Mouse (Mus musculus): ENCODE measurements around the gene Nudcd3. TPM values are rescaled to one million over a fixed set of nuclear protein-coding genes. Genes with fewer than 3 reads are reported as not detected.

The Nudcd3 gene
- polyA plus RNA-seq, 1 experiment from 2014 or later: 40.3 TPM

GRCm38 (mm10) chr11:6175506-6175905 is 24.7 kb downstream of the Nudcd3 start:
- no peak overlapping the region for H3K27ac ChIP-seq
- WGBS: 35% methylated on average over 1 of the region's 1 CpGs
- ATAC-seq (ENCODE audit: borderline replicate concordance, extremely low read depth, low FRiP score, low TSS enrichment): no peak

GRCm38 (mm10) chr11:6174719-6175118 is 25.5 kb downstream of the Nudcd3 start:
- no peaks in the 10 kb centered on the region for H3K27me3 ChIP-seq
- no peak overlapping the region for H3K4me2 ChIP-seq
- H3K9me3 ChIP-seq: no peaks in the 10 kb centered on the region
- H3K9ac ChIP-seq: no peak overlapping the region
- H3K4me1 ChIP-seq: peaks cover 30% of the 10 kb centered on the region; the same call in 1 of the 2 replicates
- whole genome bisulfite sequencing: 22% methylated on average over 7 of the region's 7 CpGs
- no peaks in the 10 kb centered on the region for H3K36me3 ChIP-seq
- H3K27ac ChIP-seq: no peak overlapping the region
- no peak for ATAC-seq (ENCODE audit: borderline replicate concordance, extremely low read depth, low FRiP score, low TSS enrichment)
- H3K4me3 ChIP-seq: no peak overlapping the region

More at GRCm38 (mm10) chr11:6175506-6175905, 24.7 kb downstream of the Nudcd3 start:
- Histone ChIP-seq H3K27me3 (no peaks in the 10 kb centered on the region), H3K4me1 (peaks cover 33% of the 10 kb centered on the region; the same call in 1 of the 2 replicates), H3K9me3 (no peaks in the 10 kb centered on the region), H3K9ac (no peak overlapping the region), H3K4me2 (no peak overlapping the region), H3K4me3 (no peak overlapping the region), H3K36me3 (no peaks in the 10 kb centered on the region)

GRCm38 (mm10) chr11:6169041-6169663 is 31.1 kb downstream of the Nudcd3 start:
- H3K36me3 ChIP-seq: no peaks in the 10 kb centered on the region
- H3K27me3 ChIP-seq: no peaks in the 10 kb centered on the region
- H3K9ac ChIP-seq: no peak overlapping the region
- WGBS: 93% methylated on average over 2 of the region's 2 CpGs
- H3K4me3 ChIP-seq: no peak overlapping the region
- ATAC-seq (ENCODE audit: borderline replicate concordance, extremely low read depth, low FRiP score, low TSS enrichment): no peak
- H3K4me1 ChIP-seq: no peaks in the 10 kb centered on the region
- no peak overlapping the region for H3K4me2 ChIP-seq
- H3K9me3 ChIP-seq: no peaks in the 10 kb centered on the region
- no peak overlapping the region for H3K27ac ChIP-seq

- no peak overlapping the region for H3K27ac ChIP-seq
Observed at GRCm38 (mm10) chr11:6166351-6166750, 33.9 kb downstream of the Nudcd3 start.

GRCm38 (mm10) chr11:6165391-6166081 is 34.7 kb downstream of the Nudcd3 start:
- no peak overlapping the region for H3K4me2 ChIP-seq
- 83% methylated on average over 7 of the region's 7 CpGs for WGBS
- no peaks in the 10 kb centered on the region for H3K36me3 ChIP-seq
- H3K9me3 ChIP-seq: no peaks in the 10 kb centered on the region
- no peak overlapping the region for H3K27ac ChIP-seq
- H3K4me3 ChIP-seq: no peak overlapping the region
- H3K9ac ChIP-seq: no peak overlapping the region
- no peak for ATAC-seq (ENCODE audit: borderline replicate concordance, extremely low read depth, low FRiP score, low TSS enrichment)
- no peaks in the 10 kb centered on the region for H3K4me1 ChIP-seq
- H3K27me3 ChIP-seq: no peaks in the 10 kb centered on the region

More at GRCm38 (mm10) chr11:6166351-6166750, 33.9 kb downstream of the Nudcd3 start:
- no peak overlapping the region for H3K4me2 ChIP-seq
- H3K4me3 ChIP-seq: no peak overlapping the region
- ATAC-seq (ENCODE audit: borderline replicate concordance, extremely low read depth, low FRiP score, low TSS enrichment): no peak
- H3K27me3 ChIP-seq: no peaks in the 10 kb centered on the region
- WGBS: 82% methylated on average over 12 of the region's 12 CpGs
- H3K9ac ChIP-seq: no peak overlapping the region
- H3K36me3 ChIP-seq: no peaks in the 10 kb centered on the region
- H3K9me3 ChIP-seq: no peaks in the 10 kb centered on the region
- no peaks in the 10 kb centered on the region for H3K4me1 ChIP-seq

GRCm38 (mm10) chr11:6164781-6165180 is 35.4 kb downstream of the Nudcd3 start:
- no peaks in the 10 kb centered on the region for H3K4me1 ChIP-seq
- no peaks in the 10 kb centered on the region for H3K9me3 ChIP-seq
- no peak overlapping the region for H3K9ac ChIP-seq
- no peak overlapping the region for H3K4me2 ChIP-seq
- no peak overlapping the region for H3K4me3 ChIP-seq
- no peaks in the 10 kb centered on the region for H3K27me3 ChIP-seq
- no peak overlapping the region for H3K27ac ChIP-seq
- no peak for ATAC-seq (ENCODE audit: borderline replicate concordance, extremely low read depth, low FRiP score, low TSS enrichment)
- no peaks in the 10 kb centered on the region for H3K36me3 ChIP-seq
- WGBS: 96% methylated on average over 7 of the region's 7 CpGs

- WGBS: 87% methylated on average over 12 of the region's 12 CpGs
- no peak overlapping the region for H3K9ac ChIP-seq
- no peak overlapping the region for H3K4me2 ChIP-seq
- H3K27me3 ChIP-seq: no peaks in the 10 kb centered on the region
- no peaks in the 10 kb centered on the region for H3K4me1 ChIP-seq
- ATAC-seq (ENCODE audit: borderline replicate concordance, extremely low read depth, low FRiP score, low TSS enrichment): no peak
- no peaks in the 10 kb centered on the region for H3K36me3 ChIP-seq
- no peaks in the 10 kb centered on the region for H3K9me3 ChIP-seq
- no peak overlapping the region for H3K4me3 ChIP-seq
- H3K27ac ChIP-seq: no peak overlapping the region
Observed at GRCm38 (mm10) chr11:6163706-6164105, 36.5 kb downstream of the Nudcd3 start.

- no peaks in the 10 kb centered on the region for H3K9me3 ChIP-seq
- no peaks in the 10 kb centered on the region for H3K36me3 ChIP-seq
- ATAC-seq (ENCODE audit: borderline replicate concordance, extremely low read depth, low FRiP score, low TSS enrichment): no peak
Observed at GRCm38 (mm10) chr11:6163062-6163461, 37.2 kb downstream of the Nudcd3 start.

GRCm38 (mm10) chr11:6161549-6161948 is 38.7 kb downstream of the Nudcd3 start:
- H3K4me1 ChIP-seq: no peaks in the 10 kb centered on the region
- H3K27me3 ChIP-seq: no peaks in the 10 kb centered on the region
- no peak overlapping the region for H3K27ac ChIP-seq
- H3K9me3 ChIP-seq: no peaks in the 10 kb centered on the region
- H3K4me3 ChIP-seq: no peak overlapping the region
- no peak overlapping the region for H3K9ac ChIP-seq
- H3K36me3 ChIP-seq: no peaks in the 10 kb centered on the region
- no peak overlapping the region for H3K4me2 ChIP-seq
- no peak for ATAC-seq (ENCODE audit: borderline replicate concordance, extremely low read depth, low FRiP score, low TSS enrichment)

More at GRCm38 (mm10) chr11:6163062-6163461, 37.2 kb downstream of the Nudcd3 start:
- Histone ChIP-seq H3K9ac (no peak overlapping the region), H3K4me1 (no peaks in the 10 kb centered on the region), H3K4me2 (no peak overlapping the region), H3K27ac (no peak overlapping the region), H3K4me3 (no peak overlapping the region), H3K27me3 (no peaks in the 10 kb centered on the region)
- 94% methylated on average over 3 of the region's 3 CpGs for WGBS

- Histone ChIP-seq H3K27ac (no peak overlapping the region), H3K36me3 (no peaks in the 10 kb centered on the region), H3K9ac (no peak overlapping the region), H3K4me1 (no peaks in the 10 kb centered on the region), H3K9me3 (no peaks in the 10 kb centered on the region), H3K27me3 (no peaks in the 10 kb centered on the region), H3K4me3 (no peak overlapping the region), H3K4me2 (no peak overlapping the region)
- ATAC-seq (ENCODE audit: borderline replicate concordance, extremely low read depth, low FRiP score, low TSS enrichment): no peak
- 77% methylated on average over 3 of the region's 3 CpGs for WGBS
Observed at GRCm38 (mm10) chr11:6160663-6161271, 39.4 kb downstream of the Nudcd3 start.

GRCm38 (mm10) chr11:6159704-6160275 is 40.4 kb downstream of the Nudcd3 start:
- 80% methylated on average over 4 of the region's 4 CpGs for WGBS

GRCm38 (mm10) chr11:6158515-6158914 is 41.7 kb downstream of the Nudcd3 start:
- no peak overlapping the region for H3K9ac ChIP-seq
- 73% methylated on average over 1 of the region's 1 CpGs for WGBS
- no peaks in the 10 kb centered on the region for H3K36me3 ChIP-seq
- H3K27ac ChIP-seq: no peak overlapping the region
- no peak for ATAC-seq (ENCODE audit: borderline replicate concordance, extremely low read depth, low FRiP score, low TSS enrichment)
- H3K27me3 ChIP-seq: no peaks in the 10 kb centered on the region
- no peaks in the 10 kb centered on the region for H3K4me1 ChIP-seq
- no peak overlapping the region for H3K4me3 ChIP-seq
- H3K9me3 ChIP-seq: no peaks in the 10 kb centered on the region
- H3K4me2 ChIP-seq: no peak overlapping the region

More at GRCm38 (mm10) chr11:6159704-6160275, 40.4 kb downstream of the Nudcd3 start:
- H3K4me3 ChIP-seq: no peak overlapping the region
- no peaks in the 10 kb centered on the region for H3K9me3 ChIP-seq
- no peaks in the 10 kb centered on the region for H3K36me3 ChIP-seq
- H3K27me3 ChIP-seq: no peaks in the 10 kb centered on the region
- H3K27ac ChIP-seq: no peak overlapping the region
- ATAC-seq (ENCODE audit: borderline replicate concordance, extremely low read depth, low FRiP score, low TSS enrichment): no peak
- H3K4me1 ChIP-seq: no peaks in the 10 kb centered on the region
- no peak overlapping the region for H3K4me2 ChIP-seq
- H3K9ac ChIP-seq: no peak overlapping the region
